Mouse (Mus musculus) stomach, postnatal 0 days (tissue): ENCODE results near the gene Cebpe.

Experiments
- CTCF ChIP-seq: IDR thresholded peaks from 2 replicates; pipeline ENCODE4 v1.5.1; 2016; ENCODE audit warnings: antibody characterized with exemption, low read depth, mild to moderate bottlenecking, moderate library complexity
- EP300 ChIP-seq: optimal IDR thresholded peaks from 2 replicates; pipeline ENCODE3; 2016; ENCODE audit warnings: antibody characterized with exemption

DNA sequence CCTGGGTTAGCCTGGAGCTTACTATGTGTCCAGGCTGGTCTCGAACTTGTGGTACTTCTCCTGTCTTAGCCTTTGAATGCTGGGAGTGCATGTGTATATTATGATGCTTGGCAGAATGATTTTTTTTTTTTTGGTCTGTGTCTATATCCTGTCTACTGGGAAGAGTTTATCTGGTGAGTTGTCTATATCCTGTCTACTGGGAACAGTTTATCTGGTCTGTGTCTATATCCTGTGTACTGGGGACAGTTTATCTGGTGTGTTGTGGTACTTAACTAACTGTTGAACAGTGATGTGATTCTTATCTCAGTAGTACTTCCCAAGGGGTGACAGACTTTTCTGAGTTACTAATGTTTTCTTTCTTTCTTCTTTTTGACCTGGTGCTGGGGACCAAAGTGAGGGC, 39.8 kb upstream of the Cebpe start:
- TF ChIP-seq EP300 (no peak), CTCF (no peak)
